Mouse (Mus musculus) CD4-positive, CD25-positive, alpha-beta regulatory T cell, adult 2 months (primary cell): ENCODE measurements at regions not wholly inside any gene's neighbourhood (a gene's known extent, or its start where the extent isn't known, plus 50 kb on each side); places are given as distances from the start of the nearest gene placed in this dataset.
A peak's percentile ranks its signal among the peaks of the same experiment; 100 is the strongest.

Source experiments
- DNase-seq: peaks from one replicate; pipeline ENCODE4 v3.0.0-alpha.2; 2012; ENCODE audit warnings: low read depth, low spot score

- no peak for DNase-seq
These were observed 185.8 kb upstream of the Jmjd1c start for GRCm38 (mm10) chr10:66909905-66910681.

- DNase-seq: no peak
These were observed 184.5 kb upstream of the Jmjd1c start for GRCm38 (mm10) chr10:66911261-66911911.

- no peak for DNase-seq
These were observed 183.5 kb upstream of the Jmjd1c start for GRCm38 (mm10) chr10:66912440-66912839.

DNA sequence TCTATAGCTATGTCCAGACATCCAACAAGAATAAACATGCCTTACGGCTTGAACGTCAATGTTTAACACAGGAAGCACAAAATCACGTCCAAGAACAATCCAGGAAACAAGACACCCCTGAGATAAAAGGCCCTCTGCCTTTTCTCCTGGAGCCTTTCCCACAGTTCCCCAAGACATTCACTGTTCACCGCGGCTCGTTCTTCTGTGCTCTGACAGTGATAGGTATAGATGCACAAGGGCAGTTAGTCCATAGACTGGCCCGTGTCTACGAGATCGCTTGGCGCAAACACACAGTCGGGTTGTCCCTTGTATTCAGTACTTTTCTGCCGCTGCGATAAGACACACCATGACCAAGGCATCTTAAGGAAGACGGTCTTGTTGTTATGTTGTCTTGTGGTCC is 182.7 kb upstream of the Jmjd1c start:
- no peak for DNase-seq

- no peak for DNase-seq
These were observed 182.3 kb upstream of the Jmjd1c start for GRCm38 (mm10) chr10:66913627-66914026.

DNA sequence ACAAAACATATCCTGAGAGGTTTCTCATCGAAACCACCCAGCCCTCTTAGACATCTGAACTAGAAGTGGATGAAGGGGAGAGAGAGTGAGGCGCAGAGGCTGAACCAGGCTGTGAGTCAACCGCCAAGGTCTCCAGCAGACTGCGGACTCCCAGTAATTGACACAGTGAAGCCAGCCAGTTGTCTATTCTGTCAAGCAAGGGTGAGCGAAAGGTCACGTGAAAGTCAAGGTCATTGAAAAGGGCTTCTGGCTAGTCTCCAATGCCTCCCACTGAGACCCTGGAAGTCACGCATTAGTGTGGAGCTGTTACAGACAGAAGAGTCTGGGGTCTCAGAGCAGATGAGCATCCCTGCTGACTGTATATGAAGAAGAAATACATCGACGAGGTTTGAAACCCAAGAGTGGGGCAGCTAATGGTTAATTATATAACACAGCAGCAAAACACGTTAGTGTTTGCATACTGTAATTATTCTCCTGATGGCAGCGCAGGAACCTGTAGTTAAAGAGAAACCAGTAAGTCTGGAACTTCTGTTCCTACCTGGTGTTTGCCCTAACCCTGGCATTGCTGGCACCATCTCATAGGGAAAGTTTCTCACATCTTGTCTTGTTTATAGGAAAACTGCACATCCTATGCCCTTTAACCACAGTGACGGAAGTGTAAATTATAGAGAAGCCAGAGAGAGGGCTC is 181.5 kb upstream of the Jmjd1c start:
- no peak for DNase-seq

- DNase-seq: no peak
These were observed 180.1 kb upstream of the Jmjd1c start for GRCm38 (mm10) chr10:66915801-66916200.

- no peak for DNase-seq
These were observed 178.2 kb upstream of the Jmjd1c start for GRCm38 (mm10) chr10:66917725-66918124.

GRCm38 (mm10) chr10:66918713-66919112 is 177.2 kb upstream of the Jmjd1c start:
- no peak for DNase-seq

- peak; percentile 56 for DNase-seq
These were observed 175.8 kb upstream of the Jmjd1c start for GRCm38 (mm10) chr10:66919953-66920760.

GRCm38 (mm10) chr10:66920761-66921684 is 174.9 kb upstream of the Jmjd1c start:
- peak; percentile 40 for DNase-seq

DNA sequence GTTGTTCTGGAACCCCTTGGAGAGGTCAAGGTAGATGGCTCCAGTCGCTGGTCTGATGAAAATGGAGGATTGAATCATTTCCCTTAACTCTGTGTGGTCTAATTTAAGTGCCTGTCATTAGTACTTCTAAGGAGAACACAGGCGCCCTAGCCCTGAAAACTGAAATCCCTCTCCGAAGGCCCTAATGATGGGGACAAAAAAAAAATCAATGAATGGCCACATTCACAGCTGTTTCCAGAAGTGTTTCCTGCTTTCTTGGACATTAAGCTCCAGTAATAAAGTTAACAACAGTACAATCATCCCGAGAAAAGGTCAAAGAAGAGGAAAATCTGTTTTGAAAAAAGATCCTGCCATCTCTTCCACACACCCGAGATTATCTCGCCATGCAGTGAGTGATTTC is 174.1 kb upstream of the Jmjd1c start:
- DNase-seq: no peak

DNA sequence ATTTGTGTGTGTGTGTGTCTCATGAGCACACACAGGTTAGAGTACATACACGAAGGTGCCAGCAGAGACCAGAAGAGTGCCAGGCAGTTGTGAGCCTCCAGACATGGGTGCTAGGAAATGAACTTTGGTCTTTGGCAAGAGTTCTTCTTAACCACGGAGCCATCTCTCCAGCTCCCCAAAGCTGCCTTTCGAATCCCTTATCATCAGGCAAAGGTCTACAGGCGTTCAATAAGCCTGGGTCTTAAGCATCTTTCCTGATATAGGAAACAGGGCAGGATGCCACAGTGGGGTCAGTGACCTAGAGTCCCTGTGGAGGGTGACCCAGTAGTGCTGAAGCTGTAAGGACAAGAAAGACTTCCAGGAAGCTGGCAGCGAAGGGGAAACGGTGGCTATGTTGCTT is 173.6 kb upstream of the Jmjd1c start:
- no peak for DNase-seq

DNA sequence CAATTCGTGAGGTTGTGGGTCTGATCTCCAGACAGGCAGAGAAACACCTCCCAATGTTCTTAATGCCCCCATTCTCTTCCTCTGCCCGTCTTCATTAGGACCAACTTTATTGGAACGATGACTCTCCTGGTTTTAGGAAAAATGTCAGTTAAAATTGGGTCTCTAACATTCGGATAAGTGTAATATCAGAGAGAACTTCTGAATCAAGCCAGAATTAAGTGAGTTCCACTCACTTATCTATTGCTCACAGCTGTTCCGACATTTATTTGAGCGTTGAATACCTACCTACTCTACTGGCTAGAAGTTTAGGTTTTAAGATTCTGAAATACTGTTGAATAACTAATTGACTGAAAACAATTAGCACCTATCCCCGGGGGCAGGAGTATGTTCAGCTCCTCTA is 172.0 kb upstream of the Jmjd1c start:
- DNase-seq: no peak

- no peak for DNase-seq
These were observed 171.5 kb upstream of the Jmjd1c start for GRCm38 (mm10) chr10:66924418-66924817.

GRCm38 (mm10) chr10:66925553-66926127 is 170.3 kb upstream of the Jmjd1c start:
- no peak for DNase-seq

GRCm38 (mm10) chr10:66927651-66928050 is 168.3 kb upstream of the Jmjd1c start:
- no peak for DNase-seq

- DNase-seq: no peak
These were observed 167.5 kb upstream of the Jmjd1c start for GRCm38 (mm10) chr10:66928211-66928990.

- peak; percentile 52 for DNase-seq
These were observed 165.4 kb upstream of the Jmjd1c start for GRCm38 (mm10) chr10:66930563-66930962.

GRCm38 (mm10) chr10:66931505-66931904 is 164.4 kb upstream of the Jmjd1c start:
- no peak for DNase-seq
